Mouse (Mus musculus) G1E (cell line): ENCODE measurements around the gene Btbd18. TPM values are rescaled to one million over a fixed set of nuclear protein-coding genes. Genes with fewer than 3 reads are reported as not detected.

Experiments used
- ATAC-seq: 2 replicates; pipeline ENCODE4 v1.8.0; 2016; ENCODE audit warnings: mild to moderate bottlenecking; ENCODE audit not compliant: insufficient number of reproducible peaks, poor library complexity, low FRiP score, severe bottlenecking; ENCODE audit errors: extremely low read depth
- DNase-seq: peaks from one replicate; pipeline ENCODE4 v3.0.0; 2012; ENCODE audit warnings: low spot score
- H3K27me3 ChIP-seq: 2 replicates; pipeline ENCODE4 v1.6.1; 2012; ENCODE audit warnings: mild to moderate bottlenecking, low read length, inconsistent platforms; ENCODE audit not compliant: insufficient read depth
- H3K36me3 ChIP-seq: replicated peaks from 2 replicates; pipeline ENCODE3; 2012; ENCODE audit warnings: mild to moderate bottlenecking, inconsistent platforms
- H3K4me1 ChIP-seq: 2 replicates; pipeline ENCODE4 v1.6.1; 2012; ENCODE audit warnings: low read depth, low read length, inconsistent platforms, mixed read lengths; ENCODE audit not compliant: insufficient read depth
- H3K4me3 ChIP-seq: 2 replicates; pipeline ENCODE4 v1.5.1; 2012; ENCODE audit warnings: low read depth, mild to moderate bottlenecking, inconsistent platforms, low read length, moderate library complexity, mixed read lengths
- H3K9me3 ChIP-seq: replicated peaks from 2 replicates; pipeline ENCODE4 v1.6.1; 2012; ENCODE audit warnings: inconsistent platforms
- CTCF ChIP-seq: IDR thresholded peaks from 2 replicates; pipeline ENCODE4 v1.5.1; 2012; ENCODE audit warnings: low read depth, low read length, inconsistent platforms, mixed read lengths
- GATA1 ChIP-seq: IDR thresholded peaks from 2 replicates; pipeline ENCODE4 v1.6.1; 2012; ENCODE audit warnings: borderline replicate concordance, low read length, inconsistent platforms, mixed read lengths
- GATA2 ChIP-seq: IDR thresholded peaks from 2 replicates; pipeline ENCODE4 v1.6.1; 2012; ENCODE audit warnings: low read depth, low read length, inconsistent platforms, borderline replicate concordance
- POLR2AphosphoS5 ChIP-seq: IDR thresholded peaks from 2 replicates; pipeline ENCODE4 v1.6.1; 2012; ENCODE audit warnings: low read depth, low read length, inconsistent platforms; ENCODE audit not compliant: insufficient replicate concordance
- TAL1 ChIP-seq: conservative IDR thresholded peaks from 2 replicates; pipeline ENCODE4 v1.6.1; 2012; ENCODE audit warnings: low read depth, low read length, inconsistent platforms, mixed read lengths
- polyA plus RNA-seq: library from polyadenylated mRNA; stranded (reverse); fragments of >175 nt; gene quantifications from 2 replicates; pipeline ENCODE4 v1.2.3, GENCODE M21; 2012
- total RNA-seq, 2 experiments: library from RNA; stranded (forward) in 1 of 2; stranded (reverse) in 1 of 2; fragments of 200-1000 nt in 1 of 2; fragments of >200 nt in 1 of 2; fragmentation: Nextera tagmentation in 1 of 2; gene quantifications; 2 replicates each; pipeline ENCODE4 v1.2.3; 2014 to 2017

The Btbd18 gene
- total and polyA plus RNA-seq, 3 experiments: 0.16 TPM; not detected in 2

DNA sequence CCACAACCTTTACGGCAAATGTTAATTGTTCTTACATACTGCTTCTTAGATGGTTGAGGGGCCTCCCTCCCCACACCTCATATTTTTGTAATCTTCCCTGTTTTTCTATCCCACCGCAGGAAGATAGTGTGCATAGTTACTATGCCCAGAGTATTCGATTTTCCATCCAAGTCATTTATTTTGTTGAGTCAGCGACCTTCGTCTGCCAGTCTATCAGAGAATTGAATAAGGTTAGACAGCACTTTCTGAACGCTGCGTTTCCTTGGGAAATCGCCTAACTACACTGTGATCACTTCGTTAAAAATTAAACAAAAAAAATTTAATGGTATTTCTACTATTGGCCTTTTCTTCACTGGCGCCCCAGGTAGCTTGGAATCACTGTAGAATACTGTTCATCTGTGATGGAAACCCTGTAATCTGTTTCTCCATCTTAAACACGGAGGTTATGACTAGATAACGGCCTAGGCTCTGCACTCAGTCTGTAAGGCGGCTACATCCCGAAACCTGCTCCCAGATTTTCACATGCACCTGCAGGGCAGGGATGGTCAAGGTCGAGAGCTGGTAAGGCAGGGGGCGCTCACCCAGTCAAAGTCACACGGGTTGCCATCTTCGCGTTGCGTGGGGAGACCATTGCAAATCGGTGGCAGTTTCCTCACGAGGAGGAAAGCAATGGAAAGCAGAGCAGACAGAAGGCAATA lies 18.5 kb downstream of the Btbd18 start:
- H3K9me3 ChIP-seq: no peaks in the 10 kb centered on the region

DNA sequence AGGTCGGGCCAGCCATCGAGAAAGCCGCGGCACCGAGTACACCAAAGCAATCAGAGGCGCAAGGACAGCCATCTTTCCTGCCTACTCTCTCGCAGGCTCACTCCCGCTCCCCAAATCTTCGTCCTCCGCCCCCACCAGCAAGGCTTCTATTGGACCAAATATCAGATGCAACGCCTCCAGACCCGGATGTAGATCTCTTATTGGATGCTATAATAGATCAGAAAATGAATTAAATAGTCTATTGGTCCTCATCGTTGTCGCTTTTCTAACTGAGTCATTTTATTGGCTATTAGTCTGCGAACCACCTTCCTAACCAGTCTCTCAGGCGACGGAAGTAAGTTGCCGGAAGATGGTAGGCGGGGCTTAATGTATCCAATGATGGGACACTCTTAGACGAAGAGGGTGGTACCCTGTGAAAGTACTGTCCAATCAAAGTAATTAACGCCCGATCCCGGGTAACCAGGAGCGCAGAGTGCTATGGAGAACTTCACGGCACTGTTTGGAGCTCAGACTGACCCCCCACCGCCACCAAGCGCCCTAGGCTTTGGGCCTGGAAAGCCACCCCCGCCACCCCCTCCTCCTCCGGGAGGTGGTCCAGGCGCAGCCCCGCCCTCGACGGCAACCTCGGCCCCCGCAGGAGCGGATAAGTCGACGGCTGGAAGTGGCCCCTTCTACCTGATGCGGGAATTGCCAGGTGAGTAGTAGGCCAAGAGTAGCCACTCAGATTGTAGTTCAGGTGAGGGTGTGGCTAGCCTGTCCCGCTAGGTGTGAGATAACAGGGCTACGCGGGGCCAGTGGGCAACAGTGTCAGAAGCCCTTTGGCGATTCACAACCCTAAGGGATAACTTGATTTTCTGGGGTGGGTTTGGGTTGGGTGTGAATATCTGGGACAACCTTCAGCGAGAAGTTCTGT lies 19.3 kb downstream of the Btbd18 start, which contains the start of the genes Gm28635 and Med19:
Gm28635 (minus strand) TSS at position 74 of the 913 bp plus-strand sequence.
Med19 (plus strand) TSS at position 435 of the 913 bp plus-strand sequence.
- peak within 1 kb of the TSS; percentile 98 for H3K4me3 ChIP-seq
- peak; percentile 90 for DNase-seq
- H3K4me1 ChIP-seq: peaks cover 37% of the 10 kb centered on the region
- H3K36me3 ChIP-seq: peaks cover 55% of the 10 kb centered on the region
- ATAC-seq: peak; percentile 95
- TF ChIP-seq POLR2AphosphoS5: no peak
- TF ChIP-seq CTCF: no peak
- no peaks in the 10 kb centered on the region for H3K9me3 ChIP-seq
- no peaks in the 10 kb centered on the region for H3K27me3 ChIP-seq

More for the DNA sequence above, 18.5 kb downstream of the Btbd18 start:
- peaks cover 33% of the 10 kb centered on the region for H3K4me1 ChIP-seq
- ATAC-seq (peak; percentile 6; the same call in 1 of the 2 replicates), DNase-seq (no peak)
- peak overlapping the region; percentile 98 for H3K4me3 ChIP-seq
- no peaks in the 10 kb centered on the region for H3K27me3 ChIP-seq
- TF ChIP-seq GATA2 (no peak), POLR2AphosphoS5 (no peak), GATA1 (no peak), TAL1 (no peak), CTCF (no peak)
- H3K36me3 ChIP-seq: peaks cover 57% of the 10 kb centered on the region

DNA sequence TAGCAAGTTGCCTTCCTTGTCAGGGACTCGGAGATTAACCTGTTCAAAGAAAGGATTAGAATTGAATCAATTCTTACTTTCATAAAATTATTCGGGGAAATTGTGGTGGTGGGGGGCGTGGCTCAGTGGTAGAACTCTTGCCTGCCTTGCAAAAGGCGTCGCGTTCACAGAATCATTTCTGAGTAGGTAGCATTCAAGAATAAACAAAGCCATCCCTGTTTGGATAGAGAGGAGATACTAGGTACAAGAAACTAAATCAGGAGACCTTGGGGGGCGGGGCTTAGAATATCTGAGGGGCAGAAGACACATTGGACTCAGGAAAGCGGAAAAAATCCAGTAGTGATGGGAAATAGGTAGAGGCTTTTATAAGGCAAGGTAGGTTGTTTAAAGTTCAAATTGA lies 20.1 kb downstream of the Btbd18 start, which contains the start of gene Tmx2:
Tmx2 (minus strand) TSS at position 125 of the 400 bp plus-strand sequence.
- Histone ChIP-seq H3K36me3 (peaks cover 49% of the 10 kb centered on the region), H3K27me3 (no peaks in the 10 kb centered on the region), H3K4me3 (peak within 1 kb of the TSS; percentile 98), H3K9me3 (no peaks in the 10 kb centered on the region), H3K4me1 (peaks cover 37% of the 10 kb centered on the region)
- TF ChIP-seq TAL1 (no peak), GATA1 (no peak), POLR2AphosphoS5 (no peak), CTCF (no peak), GATA2 (no peak)
- DNase-seq (no peak), ATAC-seq (no peak)

DNA sequence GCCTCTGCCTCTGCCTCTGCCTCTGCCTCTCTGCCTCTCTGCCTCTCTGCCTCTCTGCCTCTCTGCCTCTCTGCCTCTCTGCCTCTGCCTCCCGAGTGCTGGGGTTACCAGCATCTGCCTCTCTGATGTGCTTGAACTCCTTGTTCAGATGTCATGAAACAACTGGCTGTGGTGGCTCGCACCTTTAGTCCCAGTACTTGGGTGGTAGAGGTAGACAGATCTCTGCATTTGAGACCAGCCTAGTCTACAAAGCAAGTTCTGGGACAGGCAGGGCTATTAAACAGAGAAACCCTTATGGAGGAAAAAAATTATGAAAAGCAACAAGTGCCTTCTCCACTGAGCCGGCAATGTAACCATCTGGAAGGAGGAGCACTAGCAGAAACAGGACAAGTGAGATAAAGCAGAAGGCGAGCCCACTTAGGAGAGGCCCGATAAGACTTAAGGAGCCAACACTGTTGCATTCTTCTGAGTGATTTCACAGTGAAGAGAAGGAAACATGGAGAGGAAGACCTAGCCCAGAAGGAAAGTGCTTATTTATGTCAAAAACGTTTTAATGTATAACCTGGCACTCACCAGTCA lies 23.8 kb downstream of the Btbd18 start:
- no peak for TF ChIP-seq CTCF
- no peak for TF ChIP-seq GATA1
- no peak for TF ChIP-seq POLR2AphosphoS5
- TF ChIP-seq TAL1: no peak
- H3K9me3 ChIP-seq: no peaks in the 10 kb centered on the region
- no peak for ATAC-seq
- H3K4me1 ChIP-seq: peaks cover 19% of the 10 kb centered on the region
- H3K36me3 ChIP-seq: peaks cover 59% of the 10 kb centered on the region
- no peak for DNase-seq
- H3K27me3 ChIP-seq: no peaks in the 10 kb centered on the region
- no peak overlapping the region; the same call in 1 of the 2 replicates for H3K4me3 ChIP-seq

DNA sequence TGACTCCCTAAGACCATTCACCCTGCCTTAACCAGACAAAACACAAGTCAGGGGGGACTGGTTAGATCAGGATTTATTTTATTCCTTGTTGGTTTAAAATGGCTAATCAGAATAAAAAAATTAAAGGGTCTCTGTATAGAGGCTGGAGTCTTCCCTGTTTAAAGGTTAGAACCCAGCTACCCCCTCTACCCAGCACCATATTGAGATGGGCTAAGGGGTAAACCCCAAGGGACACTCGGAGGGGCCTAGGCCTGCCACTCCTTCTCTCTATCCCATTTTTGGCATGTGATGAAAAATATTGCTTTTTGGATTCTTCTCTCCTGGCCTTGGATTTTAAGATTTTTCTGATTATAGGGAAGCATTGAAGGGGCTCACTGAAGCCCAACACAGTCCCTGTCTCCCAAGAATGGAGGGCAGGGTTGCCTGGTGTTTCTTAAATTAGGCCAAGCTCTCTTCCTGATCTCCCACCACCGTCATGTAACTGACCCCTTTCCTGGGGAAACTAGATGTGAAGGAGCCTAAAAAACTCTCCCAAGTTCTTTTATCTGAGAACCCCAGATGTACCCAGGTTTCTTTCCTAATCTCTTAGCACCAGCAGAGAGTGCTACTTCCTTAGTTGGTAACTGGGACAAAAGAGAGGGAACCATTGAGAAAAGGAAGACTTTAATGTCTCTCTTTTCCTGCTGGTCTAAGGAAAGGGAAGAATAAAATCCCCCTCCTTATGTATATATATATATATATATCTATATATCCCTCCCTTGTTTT lies 29.4 kb downstream of the Btbd18 start:
- TF ChIP-seq TAL1 (no peak), CTCF (no peak), GATA2 (no peak), GATA1 (no peak), POLR2AphosphoS5 (no peak)
- H3K4me1 ChIP-seq: peaks cover 6% of the 10 kb centered on the region
- DNase-seq (no peak), ATAC-seq (no peak)
- H3K9me3 ChIP-seq: no peaks in the 10 kb centered on the region
- H3K27me3 ChIP-seq: no peaks in the 10 kb centered on the region
- H3K4me3 ChIP-seq: no peak overlapping the region
- peaks cover 88% of the 10 kb centered on the region for H3K36me3 ChIP-seq
